Mouse (Mus musculus) heart, postnatal 25 days (tissue): ENCODE measurements around the gene Vamp5. TPM values are rescaled to one million over a fixed set of nuclear protein-coding genes. Genes with fewer than 3 reads are reported as not detected.
A peak's percentile ranks its signal among the peaks of the same experiment; 100 is the strongest.

Experiments
- DNase-seq: peaks from one replicate; pipeline ENCODE4 v3.0.0; 2022; ENCODE audit warnings: low spot score
- intact Hi-C: fragments of 180-260 bp; cut with DNase I; formaldehyde crosslinking; loops from one replicate; pipeline ENCODE4 v1.15.1; 2025
- total RNA-seq, 2 experiments: library from RNA; stranded (reverse); gene quantifications; 2 replicates each; pipeline ENCODE4 v1.2.3; 2021

The Vamp5 gene
- total RNA-seq, 2 experiments from 2014 or later: 56.3 to 59.6 TPM

DNA sequence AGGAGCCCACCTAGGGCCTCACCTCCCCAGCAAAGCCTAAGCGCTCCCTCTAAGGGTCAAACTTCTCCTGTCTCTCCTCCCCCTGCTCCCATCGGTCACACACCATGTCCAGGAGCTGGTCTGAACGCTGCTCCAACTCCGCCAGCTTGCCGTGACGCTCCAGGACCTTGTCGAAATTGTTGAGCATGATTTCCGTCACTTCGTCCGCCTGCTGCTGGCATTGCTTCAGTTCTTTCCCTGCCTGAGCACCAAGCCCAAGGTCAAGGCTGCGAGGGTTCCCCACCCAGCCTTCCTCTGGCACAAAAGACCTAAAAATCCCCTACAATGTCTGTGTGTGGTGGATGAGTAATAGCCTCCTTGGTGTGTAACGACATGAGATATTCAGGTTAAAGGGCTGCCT is 10.2 kb downstream of the Vamp5 start:
- intact Hi-C loops: no loop called here
- no peak for DNase-seq

GRCm38 (mm10) chr6:72369557-72369956 is 10.7 kb downstream of the Vamp5 start:
- DNase-seq: no peak
- intact Hi-C loops: no loop called here

DNA sequence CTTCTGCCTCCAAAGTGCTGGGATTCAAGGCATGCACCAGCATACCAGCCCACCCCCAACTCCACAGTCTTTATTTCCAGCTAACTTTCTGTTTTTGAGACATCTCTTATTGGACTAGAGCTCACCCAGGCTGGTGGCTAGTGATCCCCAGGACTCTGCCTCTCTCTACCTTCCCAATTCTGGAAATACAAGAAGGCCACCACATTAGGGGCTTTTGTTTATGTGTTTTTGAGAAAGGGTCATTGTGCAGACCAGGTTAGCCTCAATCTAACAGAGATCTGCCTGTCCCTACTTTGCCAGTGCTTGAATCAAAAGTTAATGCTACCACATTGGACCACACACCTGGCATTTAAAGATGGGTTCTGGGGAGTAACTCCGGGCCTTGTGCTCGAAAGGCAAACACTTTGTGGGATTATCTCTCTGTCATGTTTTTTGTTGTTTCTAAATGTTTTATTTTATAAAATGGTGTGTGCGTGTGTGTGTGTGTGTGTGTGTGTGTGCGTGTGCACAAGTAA is 12.8 kb downstream of the Vamp5 start:
- no peak for DNase-seq
- intact Hi-C loops: no loop called here

- DNase-seq: no peak
- intact Hi-C loops: no loop called here
These were observed 13.3 kb downstream of the Vamp5 start, which contains the start of gene Rnf181 for GRCm38 (mm10) chr6:72366844-72367443. Rnf181 (minus strand) TSS chr6:72366956.

- no peak for DNase-seq
- intact Hi-C loops: no loop called here
These were observed 14.0 kb downstream of the Vamp5 start for GRCm38 (mm10) chr6:72366304-72366703.

- intact Hi-C loops: no loop called here
- DNase-seq: no peak
These were observed 15.3 kb downstream of the Vamp5 start for GRCm38 (mm10) chr6:72364985-72365384.

GRCm38 (mm10) chr6:72364009-72364408 is 16.3 kb downstream of the Vamp5 start:
- intact Hi-C loops: no loop called here
- no peak for DNase-seq

DNA sequence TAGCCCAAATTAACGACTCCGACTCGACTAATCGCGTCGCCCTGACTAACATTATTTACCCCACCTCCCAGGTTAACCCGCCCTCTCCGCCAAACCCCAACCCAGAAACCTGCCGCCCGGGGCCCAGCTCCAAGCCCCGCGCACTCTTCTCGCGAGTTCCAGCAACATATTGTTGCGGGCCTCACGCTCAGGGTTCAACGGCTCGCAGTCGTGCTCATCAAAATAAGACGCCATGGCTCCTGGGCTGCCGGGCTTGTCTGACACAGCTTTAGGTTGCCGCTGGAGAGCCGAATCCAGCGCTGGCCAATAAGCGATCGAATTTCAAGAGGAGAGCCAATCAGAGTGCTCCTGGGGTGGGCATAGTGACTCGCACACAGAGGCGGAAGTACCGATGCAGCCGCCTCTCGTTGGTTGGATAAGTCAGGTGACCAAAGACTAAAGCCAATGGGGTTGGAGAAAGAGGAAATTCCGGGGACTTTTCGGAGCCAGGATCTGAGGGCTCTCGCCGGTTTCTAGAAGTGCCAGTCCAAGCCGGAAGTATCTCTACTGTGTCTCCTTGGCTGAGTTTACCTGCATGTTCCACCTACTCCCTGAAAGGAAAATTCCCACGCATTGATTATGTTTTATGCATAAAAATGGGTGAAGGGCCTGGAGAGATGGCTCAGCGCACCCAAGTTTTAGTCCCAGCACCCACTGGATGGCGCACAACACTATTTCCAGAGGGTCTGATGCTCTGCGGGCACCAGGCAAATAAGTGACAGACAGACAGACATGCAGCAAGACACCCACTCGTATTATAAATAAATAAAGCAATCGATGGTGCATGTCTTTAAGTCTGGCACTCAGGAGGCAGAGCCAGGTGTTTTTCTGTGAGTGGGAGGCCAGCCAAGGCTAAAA is 17.9 kb downstream of the Vamp5 start:
- peak; percentile 96 for DNase-seq
- intact Hi-C loops: loop anchor here (2.0 kb wide), 1 partner anchor 44 kb away; no protein-coding TSS in a partner anchor

DNA sequence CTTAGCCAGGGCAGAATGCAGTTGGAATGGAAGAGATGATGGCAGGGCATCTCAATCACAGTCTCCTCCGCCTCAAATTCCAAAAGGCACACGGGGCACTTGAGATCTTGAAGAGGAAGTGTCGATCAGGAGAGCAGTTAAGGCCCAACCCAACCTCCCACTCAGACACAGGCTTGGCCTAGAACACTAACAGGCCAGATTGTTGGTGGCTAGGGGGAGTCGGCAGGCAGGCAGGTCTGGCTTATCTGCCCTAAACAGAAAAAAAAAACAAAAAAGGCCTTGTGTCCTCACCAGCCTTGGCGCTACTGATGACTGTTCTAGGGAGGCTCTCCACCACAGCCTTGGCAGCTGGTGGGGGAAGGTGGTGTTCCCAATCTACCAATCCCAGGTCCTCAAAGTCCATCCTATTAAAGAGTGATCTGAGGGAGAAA is 19.1 kb downstream of the Vamp5 start:
- DNase-seq: no peak
- intact Hi-C loops: no loop called here

- no peak for DNase-seq
- intact Hi-C loops: no loop called here
These were observed 19.7 kb downstream of the Vamp5 start for GRCm38 (mm10) chr6:72360599-72360935.

GRCm38 (mm10) chr6:72359891-72360598 is 20.2 kb downstream of the Vamp5 start:
- no peak for DNase-seq
- intact Hi-C loops: no loop called here

- intact Hi-C loops: no loop called here
- no peak for DNase-seq
These were observed 20.9 kb downstream of the Vamp5 start for GRCm38 (mm10) chr6:72359343-72359742.

DNA sequence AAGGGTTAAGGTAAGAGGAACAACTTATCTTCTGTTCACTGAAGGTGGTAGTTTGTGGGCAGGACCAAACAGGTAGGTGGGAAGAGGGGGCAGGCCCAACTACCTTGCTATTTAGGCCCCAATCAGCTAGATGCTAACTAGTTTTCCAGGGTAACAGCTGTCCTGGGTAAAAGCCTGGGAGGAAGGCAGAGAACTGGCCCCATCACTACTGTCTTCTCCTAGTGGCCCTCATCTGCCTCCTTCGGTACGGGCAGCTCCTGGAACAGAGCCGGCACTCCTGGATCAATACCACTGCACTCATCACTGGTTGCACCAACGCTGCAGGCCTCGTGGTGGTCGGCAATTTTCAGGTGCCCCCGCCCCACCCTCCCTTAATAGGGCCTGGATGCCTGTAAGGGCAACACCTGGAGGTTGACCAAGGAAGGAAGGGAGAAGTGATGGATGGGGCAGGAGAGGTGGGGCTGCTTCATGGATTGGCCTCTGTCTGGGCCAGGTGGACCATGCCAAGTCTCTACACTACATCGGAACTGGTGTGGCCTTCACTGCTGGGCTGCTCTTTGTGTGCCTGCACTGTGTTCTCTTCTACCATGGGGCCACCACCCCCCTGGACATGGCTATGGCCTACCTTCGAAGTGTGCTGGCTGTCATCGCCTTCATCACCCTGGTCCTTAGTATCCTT is 22.0 kb downstream of the Vamp5 start:
- intact Hi-C loops: no loop called here
- no peak for DNase-seq

DNA sequence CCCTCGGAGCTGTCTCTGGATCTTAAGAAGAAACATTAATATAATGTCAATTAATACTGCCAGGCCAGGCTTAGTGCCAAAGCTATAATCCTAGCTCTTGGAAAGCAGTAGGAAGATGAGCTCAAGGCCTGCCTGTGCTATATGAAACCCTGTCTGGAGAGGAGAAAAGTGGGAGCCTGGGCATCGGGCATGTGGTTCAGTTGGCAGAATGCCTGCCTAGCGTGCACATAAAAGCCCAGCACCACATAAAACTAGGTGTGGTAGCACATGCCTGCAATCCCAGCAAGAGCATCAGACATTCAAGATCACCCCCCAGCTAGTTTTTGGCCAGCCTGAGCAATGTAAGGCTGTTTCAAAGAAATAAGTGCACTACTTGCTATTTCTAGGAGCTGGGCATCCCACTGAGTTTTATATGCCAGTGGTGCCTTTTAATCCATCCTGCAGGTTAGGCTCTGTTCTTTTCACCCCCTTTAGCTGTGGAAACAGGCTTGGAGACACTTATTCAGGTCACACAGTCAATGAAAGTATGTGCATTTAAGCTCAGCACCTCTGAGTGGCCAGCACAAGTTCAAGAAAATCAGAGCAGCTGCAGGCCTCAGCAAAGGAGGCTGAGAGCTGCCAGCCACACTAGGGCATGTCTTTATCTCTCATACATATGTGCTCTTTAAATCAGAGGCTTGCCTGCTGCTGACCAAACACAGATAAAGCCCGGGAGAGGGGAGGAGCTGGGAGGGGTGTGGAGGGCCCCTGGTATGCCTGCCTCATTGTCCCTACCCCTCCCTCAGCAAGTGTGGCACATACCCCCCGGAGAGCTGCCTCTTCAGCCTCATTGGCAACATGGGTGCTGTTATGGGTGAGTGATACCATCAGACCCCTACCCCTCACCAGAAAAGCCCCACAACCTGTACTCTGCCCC is 22.8 kb downstream of the Vamp5 start:
- intact Hi-C loops: no loop called here
- no peak for DNase-seq

- no peak for DNase-seq
- intact Hi-C loops: no loop called here
These were observed 24.2 kb downstream of the Vamp5 start for GRCm38 (mm10) chr6:72356001-72356532.

- DNase-seq: peak; percentile 77
- intact Hi-C loops: no loop called here
These were observed 25.0 kb downstream of the Vamp5 start, which contains the start of gene Tmem150a for GRCm38 (mm10) chr6:72355066-72355911. Tmem150a (plus strand) TSS chr6:72355447.

GRCm38 (mm10) chr6:72354025-72354424 is 26.2 kb downstream of the Vamp5 start:
- DNase-seq: no peak
- intact Hi-C loops: no loop called here
